Mouse (Mus musculus): ENCODE measurements around the gene Gm4175.
"Not testable (repeated sequence)": the region's sequence is repeated elsewhere in the genome, so short reads cannot be mapped to it uniquely, and the experiment has no call there.

Gene Gm4175

GRCm38 (mm10) chr7:21761375-21761774, at the start of gene Gm4175:
Gene Gm4175, minus strand, starts transcription at chr7:21761475.
- POLR2A ChIA-PET, CTCF ChIA-PET: not testable (repeated sequence)

- CTCF ChIA-PET, POLR2A ChIA-PET: not testable (repeated sequence)
Observed at GRCm38 (mm10) chr7:21796628-21797027, 35.4 kb upstream of the Gm4175 start, which contains the start of gene Gm4177. Gene Gm4177, minus strand, starts transcription at chr7:21796728.
